ENCODE assay signal across 15 mouse cellular contexts in genomic region chr10:77159573-77159972, GRCm38 (mm10). TPM values are rescaled to one million over a fixed set of nuclear protein-coding genes. Genes with fewer than 3 reads are reported as not detected.
DNase-seq lines count a peak whose midpoint lies in the region; ATAC-seq and TF ChIP-seq lines count a peak whose summit lies in the region.
"Had no signal": no experiment of that assay in that cellular context is flagged by ENCODE, and none has a peak within 500 bp of the region (broad histone marks: within the 10 kb centered on the region; RNA-seq: fewer than 3 reads in every experiment).

No protein-coding gene starts in this region.

- no peak overlapping the region for H3K4me2 ChIP-seq in stomach, embryonic 15.5 days
- no peak overlapping the region for H3K4me2 ChIP-seq in stomach, postnatal 0 days (replicated peaks; ENCODE audit: low read depth)
- peak overlapping the region; percentile 52 for H3K4me2 ChIP-seq in liver, embryonic 11.5 days
- H3K4me2 ChIP-seq: forebrain, embryonic 13.5 days; midbrain, embryonic 15.5 days had no signal

- ATAC-seq in stomach, embryonic 15.5 days (ENCODE audit: insufficient read depth, low FRiP score, low read depth) = peak; percentile 75; the same call in 1 of the 2 replicates
- no peak for ATAC-seq in stomach, postnatal 0 days (ENCODE audit: low FRiP score, low TSS enrichment)
- ATAC-seq in liver, embryonic 11.5 days (replicated peaks; ENCODE audit: low FRiP score) = peak; percentile 94
- ATAC-seq: forebrain, embryonic 13.5 days; midbrain, embryonic 15.5 days had no signal

- peaks cover 26% of the 10 kb centered on the region for H3K4me1 ChIP-seq in stomach, embryonic 15.5 days
- H3K4me1 ChIP-seq in stomach, postnatal 0 days (replicated peaks; ENCODE audit: control insufficient read depth, insufficient read depth) = no peaks in the 10 kb centered on the region
- H3K4me1 ChIP-seq in liver, embryonic 11.5 days (replicated peaks; ENCODE audit: control insufficient read depth, insufficient read depth, low read length) = peaks cover 59% of the 10 kb centered on the region

- H3K27me3 ChIP-seq in stomach, embryonic 15.5 days (replicated peaks) = no peaks in the 10 kb centered on the region
- H3K27me3 ChIP-seq in stomach, postnatal 0 days (ENCODE audit: control insufficient read depth, insufficient read depth, low read length) = no peaks in the 10 kb centered on the region
- H3K27me3 ChIP-seq in liver, embryonic 11.5 days (replicated peaks; ENCODE audit: control insufficient read depth, insufficient read depth, low read length) = peaks cover 6% of the 10 kb centered on the region
- H3K27me3 ChIP-seq: forebrain, embryonic 13.5 days; midbrain, embryonic 15.5 days had no signal

- peak; percentile 53 for DNase-seq in heart, postnatal 4 days
- no peak for DNase-seq in heart, adult 18-20 months
- DNase-seq in stomach, postnatal 0 days (ENCODE audit: low spot score) = no peak
- peak; percentile 61 for DNase-seq in liver, embryonic 11.5 days (ENCODE audit: low spot score)
- peak; percentile 73 for DNase-seq in yolk sac, embryonic 10.5 days (ENCODE audit: low spot score)
- no peak for DNase-seq in urinary bladder, postnatal 14 days (ENCODE audit: low spot score)
- DNase-seq in kidney, adult 11 months = no peak
- DNase-seq: adrenal gland, postnatal 14 days; cerebellum, adult 11-12 months; embryo, embryonic 11 days; gastrocnemius, postnatal 10 days; right cerebral cortex, postnatal 25 days had no signal

- no peak overlapping the region for H3K9ac ChIP-seq in stomach, embryonic 15.5 days
- H3K9ac ChIP-seq in stomach, postnatal 0 days (ENCODE audit: low read length) = no peak overlapping the region
- H3K9ac ChIP-seq in liver, embryonic 11.5 days (ENCODE audit: low read depth, low read length) = peak overlapping the region; percentile 27; the same call in 1 of the 2 replicates
- H3K9ac ChIP-seq: midbrain, embryonic 15.5 days had no signal

- H3K9me3 ChIP-seq in stomach, embryonic 15.5 days = no peaks in the 10 kb centered on the region
- H3K9me3 ChIP-seq in stomach, postnatal 0 days (ENCODE audit: control insufficient read depth, low read length) = no peaks in the 10 kb centered on the region
- no peaks in the 10 kb centered on the region for H3K9me3 ChIP-seq in liver, embryonic 11.5 days (ENCODE audit: control insufficient read depth, low read length)
- H3K9me3 ChIP-seq: forebrain, embryonic 13.5 days; midbrain, embryonic 15.5 days had no signal

- H3K36me3 ChIP-seq in stomach, embryonic 15.5 days = no peaks in the 10 kb centered on the region
- H3K36me3 ChIP-seq in stomach, postnatal 0 days (ENCODE audit: control insufficient read depth, insufficient read depth, low read length) = no peaks in the 10 kb centered on the region
- no peaks in the 10 kb centered on the region for H3K36me3 ChIP-seq in liver, embryonic 11.5 days (ENCODE audit: control insufficient read depth, insufficient read depth, low read length)
- H3K36me3 ChIP-seq: midbrain, embryonic 15.5 days had no signal

- no peak for TF ChIP-seq EP300 in stomach, postnatal 0 days (optimal IDR thresholded peaks at IDR 0.05)

- H3K27ac ChIP-seq in stomach, embryonic 15.5 days = no peak overlapping the region
- H3K27ac ChIP-seq in stomach, postnatal 0 days (replicated peaks) = no peak overlapping the region
- H3K27ac ChIP-seq in liver, embryonic 11.5 days (ENCODE audit: low read depth, low read length) = peak overlapping the region; percentile 86
- H3K27ac ChIP-seq: forebrain, embryonic 13.5 days; midbrain, embryonic 15.5 days had no signal

- no peak overlapping the region for H3K4me3 ChIP-seq in stomach, embryonic 15.5 days (replicated peaks)
- H3K4me3 ChIP-seq in stomach, postnatal 0 days (ENCODE audit: low read depth, low read length) = no peak overlapping the region
- H3K4me3 ChIP-seq in liver, embryonic 11.5 days (ENCODE audit: low read depth, low read length) = peak overlapping the region; percentile 8; the same call in 1 of the 2 replicates
- H3K4me3 ChIP-seq: forebrain, embryonic 13.5 days; midbrain, embryonic 15.5 days had no signal

- WGBS in stomach, embryonic 15.5 days = 37% methylated on average over 8 of the region's 8 CpGs
- 52% methylated on average over 8 of the region's 8 CpGs for WGBS in stomach, postnatal 0 days
- 6% methylated on average over 8 of the region's 8 CpGs for WGBS in liver, embryonic 11.5 days

- TF ChIP-seq CTCF in stomach, postnatal 0 days (IDR thresholded peaks at IDR 0.05; ENCODE audit: low read depth) = no peak

RNA-seq across cellular contexts. Expression of gene Col18a1, which starts 6.8 kb away (rescaled TPM):
- total RNA-seq in heart, postnatal 4 days (2021) = 10 to 100 TPM; 70.4 to 74.9 TPM
- total RNA-seq in heart, adult 18-20 months (2021) = 1 to 10 TPM; 7.9 to 8.5 TPM
- polyA plus RNA-seq in stomach, embryonic 15.5 days (2015; fragmentation: Nextera tagmentation; extraction: Ambion mirVana) = 70.3 and 79.2 TPM in 2 replicates
- 26.3 and 26.6 TPM in 2 replicates for polyA plus RNA-seq in stomach, postnatal 0 days (2015; fragmentation: Nextera tagmentation; extraction: Ambion mirVana)
- polyA plus RNA-seq in liver, embryonic 11.5 days (2014; fragmentation: Nextera tagmentation; extraction: Ambion mirVana) = 55.3 and 60.2 TPM in 2 replicates

Comparison
In these comparisons a context has a peak if more than half of its experiments do, and no peak if none do; other contexts are left out.
1. DNase-seq: peak in heart, postnatal 4 days (single experiment), liver, embryonic 11.5 days (single experiment) and yolk sac, embryonic 10.5 days (single experiment); none in heart, adult 18-20 months (0 of 2), stomach, postnatal 0 days (single experiment), urinary bladder, postnatal 14 days (single experiment) and kidney, adult 11 months (single experiment).